Mouse (Mus musculus): ENCODE measurements around the gene Lin7a.

- TF ChIP-seq POLR2A (IDR thresholded peaks at IDR 0.05; ENCODE audit: borderline replicate concordance, low read depth, low read length) (no peak), CTCF (IDR thresholded peaks at IDR 0.05; ENCODE audit: low read depth, low read length) (no peak)
Measured at GRCm38 (mm10) chr10:107223821-107224220, 47.7 kb upstream of the Lin7a start.

Data from bone marrow macrophage, adult 2 months (primary cell).